ENCODE assay signal across 20 mouse cellular contexts in genomic region chrX:130843141-130843540, GRCm38 (mm10).
A peak's percentile ranks its signal among the peaks of the same experiment; 100 is the strongest.
DNase-seq lines count a peak whose midpoint lies in the region; ATAC-seq lines count a peak whose summit lies in the region.
"Had no signal": no experiment of that assay in that cellular context is flagged by ENCODE, and none has a peak within 500 bp of the region (broad histone marks: within the 10 kb centered on the region; RNA-seq: fewer than 3 reads in every experiment).

No protein-coding gene starts in this region.

- ATAC-seq in kidney, embryonic 16.5 days (ENCODE audit: low FRiP score, low TSS enrichment) = no peak

- no peak overlapping the region for H3K9ac ChIP-seq in kidney, embryonic 16.5 days (replicated peaks; ENCODE audit: low read length)
- H3K9ac ChIP-seq: embryonic facial prominence, embryonic 12.5 days; hindbrain, embryonic 12.5 days; stomach, embryonic 15.5 days had no signal

- no peak overlapping the region for H3K4me2 ChIP-seq in kidney, embryonic 16.5 days (replicated peaks; ENCODE audit: low read depth, low read length)
- H3K4me2 ChIP-seq: embryonic facial prominence, embryonic 12.5 days; hindbrain, embryonic 12.5 days; stomach, embryonic 15.5 days had no signal

- no peak overlapping the region for H3K27ac ChIP-seq in kidney, embryonic 16.5 days (ENCODE audit: low read length)
- H3K27ac ChIP-seq: embryonic facial prominence, embryonic 12.5 days; hindbrain, embryonic 12.5 days; layer of hippocampus, adult 2 months; stomach, embryonic 15.5 days had no signal

- H3K27me3 ChIP-seq in kidney, embryonic 16.5 days (ENCODE audit: insufficient read depth, low read length) = peaks cover 2% of the 10 kb centered on the region; the same call in 1 of the 2 replicates
- H3K27me3 ChIP-seq: CH12.LX; embryonic facial prominence, embryonic 12.5 days; hindbrain, embryonic 12.5 days; stomach, embryonic 15.5 days had no signal

- WGBS in kidney, embryonic 16.5 days = 71% methylated on average over 3 of the region's 3 CpGs

- H3K9me3 ChIP-seq in kidney, embryonic 16.5 days (ENCODE audit: low read length) = no peaks in the 10 kb centered on the region
- H3K9me3 ChIP-seq: embryonic facial prominence, embryonic 12.5 days; hindbrain, embryonic 12.5 days; stomach, embryonic 15.5 days had no signal

- no peak overlapping the region for H3K4me3 ChIP-seq in kidney, embryonic 16.5 days (ENCODE audit: low read length)
- H3K4me3 ChIP-seq: embryonic facial prominence, embryonic 12.5 days; hindbrain, embryonic 12.5 days; layer of hippocampus, adult 2 months; stomach, embryonic 15.5 days had no signal

- peak; percentile 1 for DNase-seq in adrenal gland, postnatal 25 days
- DNase-seq in adrenal gland, postnatal 10 days = no peak
- DNase-seq in gastrocnemius, postnatal 10 days = peak; percentile 24
- DNase-seq in gastrocnemius, adult 18-20 months (ENCODE audit: low spot score) = no peak
- peak; percentile 8 for DNase-seq in kidney, postnatal 14 days
- DNase-seq in right cerebral cortex, postnatal 10 days (ENCODE audit: low spot score in 2 of 2) = peak; percentile 21 to 33
- no peak for DNase-seq in right cerebral cortex, adult 18-20 months
- DNase-seq: adrenal gland, postnatal 36 days; kidney, adult 11 months; liver; lung, adult 2 months; midbrain, embryonic 14.5 days; spleen, adult 18-20 months; thymus, postnatal 14 days had no signal

- no peaks in the 10 kb centered on the region for H3K36me3 ChIP-seq in kidney, embryonic 16.5 days (ENCODE audit: insufficient read depth, low read length)
- H3K36me3 ChIP-seq: embryonic facial prominence, embryonic 12.5 days; hindbrain, embryonic 12.5 days; stomach, embryonic 15.5 days had no signal

- no peaks in the 10 kb centered on the region for H3K4me1 ChIP-seq in kidney, embryonic 16.5 days (ENCODE audit: insufficient read depth, low read length)
- H3K4me1 ChIP-seq: embryonic facial prominence, embryonic 12.5 days; hindbrain, embryonic 12.5 days; stomach, embryonic 15.5 days had no signal

Comparison
In these comparisons a context has a peak if more than half of its experiments do, and no peak if none do; other contexts are left out.
1. DNase-seq: peak in adrenal gland, postnatal 25 days (single experiment), gastrocnemius, postnatal 10 days (single experiment), kidney, postnatal 14 days (single experiment) and right cerebral cortex, postnatal 10 days (2 of 2); none in adrenal gland, postnatal 10 days (single experiment), gastrocnemius, adult 18-20 months (single experiment) and right cerebral cortex, adult 18-20 months (single experiment).